10 mouse cellular contexts compared by ENCODE assay signal in the genomic region with DNA sequence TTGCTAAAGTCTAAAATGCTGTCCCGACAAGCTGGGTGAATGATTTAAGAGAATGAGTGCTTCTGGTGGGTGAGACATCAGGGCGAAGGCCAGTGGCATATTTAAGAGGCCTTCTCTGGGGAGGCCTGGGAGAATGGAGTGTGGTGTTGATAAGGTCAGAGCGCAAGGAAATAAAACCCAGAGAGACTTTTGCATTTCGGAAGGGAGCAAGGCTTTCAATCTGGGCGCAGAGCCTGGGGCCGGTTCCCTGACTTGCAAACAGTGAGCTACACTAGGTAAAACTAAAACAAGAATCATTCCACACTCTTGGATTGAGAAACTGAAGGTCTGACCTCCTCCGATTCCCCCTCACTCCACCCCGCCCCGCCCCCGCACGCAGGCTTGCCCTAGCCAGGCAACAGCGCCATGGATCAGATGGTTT. TPM values are rescaled to one million over a fixed set of nuclear protein-coding genes. Genes with fewer than 3 reads are reported as not detected.
DNase-seq lines count a peak whose midpoint lies in the region; ATAC-seq and TF ChIP-seq lines count a peak whose summit lies in the region.
"Had no signal": no experiment of that assay in that cellular context is flagged by ENCODE, and none has a peak within 500 bp of the region (broad histone marks: within the 10 kb centered on the region; RNA-seq: fewer than 3 reads in every experiment).

No protein-coding gene starts in this region.

- peaks cover 17% of the 10 kb centered on the region for H3K9me3 ChIP-seq in heart, embryonic 12.5 days (replicated peaks)
- H3K9me3 ChIP-seq in midbrain, postnatal 0 days (ENCODE audit: low read length): no peaks in the 10 kb centered on the region

- H3K27ac ChIP-seq in heart, embryonic 12.5 days (ENCODE audit: poor library complexity, severe bottlenecking): peak overlapping the region; percentile 58
- peak overlapping the region; percentile 66 for H3K27ac ChIP-seq in liver, adult 2 months (replicated peaks; ENCODE audit: insufficient read depth, low read depth, low read length)
- H3K27ac ChIP-seq in midbrain, postnatal 0 days (ENCODE audit: low read depth, low read length): no peak overlapping the region
- H3K27ac ChIP-seq: forebrain, embryonic 13.5 days; limb, embryonic 15.5 days had no signal

- H3K9ac ChIP-seq in heart, embryonic 12.5 days: no peak overlapping the region; the same call in 1 of the 2 replicates
- H3K9ac ChIP-seq in liver, adult 2 months (ENCODE audit: low read depth, low read length): peak overlapping the region; percentile 41
- no peak overlapping the region for H3K9ac ChIP-seq in midbrain, postnatal 0 days (replicated peaks; ENCODE audit: low read length, poor library complexity, severe bottlenecking)
- H3K9ac ChIP-seq: forebrain, embryonic 13.5 days; limb, embryonic 15.5 days had no signal

- TF ChIP-seq CTCF in liver, adult 2 months (IDR thresholded peaks at IDR 0.05; ENCODE audit: low read depth, low read length): no peak
- TF ChIP-seq CTCF in midbrain, postnatal 0 days (IDR thresholded peaks at IDR 0.05): no peak

- DNase-seq in heart, postnatal 36 days: no peak
- DNase-seq in adrenal gland, postnatal 10 days: peak; percentile 80
- peak; percentile 75 for DNase-seq in kidney, adult 18-20 months
- peak; percentile 44 for DNase-seq in liver, adult 2 months (ENCODE audit: extremely low read depth, low read depth, low spot score)
- DNase-seq in natural killer cell, adult 2 months (ENCODE audit: low spot score in 2 of 2): no peak
- no peak for DNase-seq in T-cell, adult 2 months (ENCODE audit: low spot score)
- no peak for DNase-seq in midbrain, postnatal 0 days (ENCODE audit: low spot score)

- no peak for TF ChIP-seq POLR2A in liver, adult 2 months (IDR thresholded peaks at IDR 0.05; ENCODE audit: extremely low read depth, insufficient read depth, low read length)

- H3K4me3 ChIP-seq in heart, embryonic 12.5 days: no peak overlapping the region
- H3K4me3 ChIP-seq in liver, adult 2 months (ENCODE audit: insufficient read depth, low read depth, low read length): no peak overlapping the region
- no peak overlapping the region for H3K4me3 ChIP-seq in midbrain, postnatal 0 days (ENCODE audit: low read depth, low read length)
- H3K4me3 ChIP-seq: forebrain, embryonic 13.5 days; limb, embryonic 15.5 days had no signal

- H3K79me2 ChIP-seq in liver, adult 2 months (ENCODE audit: control insufficient read depth, insufficient read depth, low read length): no peaks in the 10 kb centered on the region; the same call in 1 of the 2 replicates

- H3K27me3 ChIP-seq in heart, embryonic 12.5 days (replicated peaks): no peaks in the 10 kb centered on the region
- no peaks in the 10 kb centered on the region for H3K27me3 ChIP-seq in liver, adult 2 months (ENCODE audit: control insufficient read depth, insufficient read depth, low read length)
- H3K27me3 ChIP-seq in midbrain, postnatal 0 days (ENCODE audit: insufficient read depth, low read length): no peaks in the 10 kb centered on the region
- H3K27me3 ChIP-seq: forebrain, embryonic 13.5 days; limb, embryonic 15.5 days had no signal

- intact Hi-C loops in heart, postnatal 36 days (cut with DNase I): no loop called here

- peak overlapping the region; percentile 49 for H3K4me2 ChIP-seq in heart, embryonic 12.5 days
- H3K4me2 ChIP-seq in midbrain, postnatal 0 days (ENCODE audit: low read depth, low read length, poor library complexity, severe bottlenecking): no peak overlapping the region
- H3K4me2 ChIP-seq: forebrain, embryonic 13.5 days; limb, embryonic 15.5 days had no signal

- H3K36me3 ChIP-seq in heart, embryonic 12.5 days: 0 out of 2 replicates have a peak, but pooled peaks cover 5% of the 10 kb centered on the region
- no peaks in the 10 kb centered on the region for H3K36me3 ChIP-seq in liver, adult 2 months (ENCODE audit: control insufficient read depth, insufficient read depth, low read length)
- H3K36me3 ChIP-seq in midbrain, postnatal 0 days (ENCODE audit: insufficient read depth, low read length): no peaks in the 10 kb centered on the region

- WGBS in heart, embryonic 12.5 days: 36% methylated on average over 12 of the region's 12 CpGs
- 42% methylated on average over 12 of the region's 12 CpGs for WGBS in liver, adult 2 months
- 89% methylated on average over 12 of the region's 12 CpGs for WGBS in midbrain, postnatal 0 days

- H3K4me1 ChIP-seq in heart, embryonic 12.5 days (replicated peaks): peaks cover 27% of the 10 kb centered on the region
- H3K4me1 ChIP-seq in liver, adult 2 months (ENCODE audit: control insufficient read depth, insufficient read depth, low read length): peaks cover 8% of the 10 kb centered on the region
- H3K4me1 ChIP-seq in midbrain, postnatal 0 days (ENCODE audit: insufficient read depth, low read length): no peaks in the 10 kb centered on the region

- no peak for ATAC-seq in heart, embryonic 12.5 days (ENCODE audit: insufficient number of reproducible peaks, low FRiP score)
- ATAC-seq in midbrain, postnatal 0 days (ENCODE audit: low FRiP score): no peak
- ATAC-seq: forebrain, embryonic 13.5 days had no signal

RNA-seq across cellular contexts. Expression of a gene that starts 4.0 kb away (rescaled TPM):
- 0.45 TPM in 1 of 2 replicates, not detected in the other for polyA plus RNA-seq in heart, embryonic 12.5 days (2016; fragmentation: Nextera tagmentation; extraction: Ambion mirVana)
- 1 to 10 TPM; 1.1 to 5.5 TPM for total RNA-seq in heart, postnatal 36 days (2021)
- total RNA-seq in adrenal gland, postnatal 10 days (2021): 1 to 10 TPM; 3.6 to 4.7 TPM
- not detected in 2 replicates for total RNA-seq in liver, adult 2 months (2014; rRNA removed)
- polyA plus RNA-seq in liver, adult 2 months (2012; rRNA removed): not detected in 2 replicates
- total RNA-seq in midbrain, postnatal 0 days (2014; rRNA removed): not detected in 2 replicates
- 2.1 and 3.1 TPM in 2 replicates for polyA plus RNA-seq in midbrain, postnatal 0 days (2015; fragmentation: Nextera tagmentation; extraction: Ambion mirVana)

Comparison
In these comparisons a context has a peak if more than half of its experiments do, and no peak if none do; other contexts are left out.
1. DNase-seq: peak in adrenal gland, postnatal 10 days (single experiment), kidney, adult 18-20 months (single experiment) and liver, adult 2 months (single experiment); none in heart, postnatal 36 days (0 of 2), natural killer cell, adult 2 months (0 of 2), T-cell, adult 2 months (single experiment) and midbrain, postnatal 0 days (single experiment).